Mouse (Mus musculus) liver, embryonic 12.5 days (tissue): ENCODE results near the gene Mn1. TPM values are rescaled to one million over a fixed set of nuclear protein-coding genes. Genes with fewer than 3 reads are reported as not detected.

Experiments used
- ATAC-seq: fragments of 200-750 bp; cut with Nextera tagmentation; 2 replicates; pipeline ENCODE4 v1.8.0; 2017; ENCODE audit warnings: moderate number of reproducible peaks, mild to moderate bottlenecking, moderate library complexity
- H3K27ac ChIP-seq: fragments of 300-500 bp; sonication (generic); 2 replicates; pipeline ENCODE4 v1.5.1; 2016; ENCODE audit warnings: mild to moderate bottlenecking
- H3K27me3 ChIP-seq: fragments of 300-500 bp; sonication (generic); replicated peaks from 2 replicates; pipeline ENCODE4 v1.6.1; 2016; ENCODE audit warnings: mild to moderate bottlenecking, moderate library complexity
- H3K36me3 ChIP-seq: fragments of 300-500 bp; sonication (generic); 2 replicates; pipeline ENCODE4 v1.6.1; 2016; ENCODE audit warnings: mild to moderate bottlenecking, moderate library complexity
- H3K4me1 ChIP-seq: fragments of 300-500 bp; sonication (generic); 2 replicates; pipeline ENCODE4 v1.6.1; 2016
- H3K4me2 ChIP-seq: fragments of 300-500 bp; sonication (generic); 2 replicates; pipeline ENCODE4 v1.6.1; 2016; ENCODE audit warnings: mild to moderate bottlenecking, moderate library complexity
- H3K4me3 ChIP-seq: fragments of 300-500 bp; sonication (generic); 2 replicates; pipeline ENCODE4 v1.5.1; 2016; ENCODE audit warnings: mild to moderate bottlenecking, moderate library complexity
- H3K9ac ChIP-seq: fragments of 300-500 bp; sonication (generic); 2 replicates; pipeline ENCODE4 v1.6.1; 2016; ENCODE audit warnings: mild to moderate bottlenecking, moderate library complexity
- H3K9me3 ChIP-seq: fragments of 300-500 bp; sonication (generic); replicated peaks from 2 replicates; pipeline ENCODE4 v1.6.1; 2016; ENCODE audit warnings: mild to moderate bottlenecking, moderate library complexity
- WGBS: fragments of 180-500 bp; shearing (Covaris S2); methylation state at CpG from one replicate; pipeline ENCODE4 v1.1.7; 2016; ENCODE audit not compliant: insufficient replicate concordance; 5-methylcytosine and 5-hydroxymethylcytosine counted together
- polyA plus RNA-seq: library from polyadenylated mRNA; unstranded; fragments of >200 nt; fragmentation: Nextera tagmentation; extraction: Ambion mirVana; gene quantifications from 2 replicates; pipeline ENCODE4 v1.2.1, GENCODE M21; 2016

The Mn1 gene
- polyA plus RNA-seq, 1 experiment from 2014 or later = 2.4 TPM

- peaks cover 22% of the 10 kb centered on the region for H3K4me1 ChIP-seq
- H3K27me3 ChIP-seq = 0 out of 2 replicates have a peak, but pooled peaks cover 6% of the 10 kb centered on the region
- H3K9ac ChIP-seq = no peak overlapping the region
- H3K4me2 ChIP-seq = no peak overlapping the region
- ATAC-seq = no peak
- 79% methylated on average over 3 of the region's 3 CpGs for WGBS
- no peaks in the 10 kb centered on the region for H3K36me3 ChIP-seq
- H3K4me3 ChIP-seq = no peak overlapping the region
- H3K27ac ChIP-seq = no peak overlapping the region
- H3K9me3 ChIP-seq = no peaks in the 10 kb centered on the region
Measured at GRCm38 (mm10) chr5:111438336-111438735, 21.2 kb downstream of the Mn1 start.

DNA sequence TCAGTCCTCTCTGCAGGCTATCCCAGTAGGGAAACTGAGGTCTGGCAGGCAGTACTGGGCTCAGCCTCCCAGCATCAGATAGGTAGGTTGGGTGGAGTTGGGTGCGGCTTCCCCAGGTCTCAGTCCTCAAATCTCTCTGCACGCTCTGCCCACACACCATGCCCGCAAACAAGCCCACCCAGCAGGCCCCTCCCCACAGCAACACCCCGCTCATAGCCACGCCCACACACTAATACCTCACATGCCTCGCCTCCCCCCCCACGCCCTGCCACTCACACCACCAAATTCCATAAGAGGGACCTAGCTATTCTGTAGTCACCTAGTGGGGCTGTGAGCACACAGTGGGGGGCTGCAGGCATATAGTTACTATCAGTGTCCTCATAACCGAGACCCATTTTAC, 21.7 kb downstream of the Mn1 start:
- 0 out of 2 replicates have a peak, but pooled peaks cover 6% of the 10 kb centered on the region for H3K27me3 ChIP-seq
- ATAC-seq = no peak
- 65% methylated on average over 8 of the region's 8 CpGs for WGBS
- H3K9me3 ChIP-seq = no peaks in the 10 kb centered on the region
- H3K36me3 ChIP-seq = no peaks in the 10 kb centered on the region
- no peak overlapping the region for H3K27ac ChIP-seq
- H3K4me3 ChIP-seq = no peak overlapping the region
- no peak overlapping the region for H3K9ac ChIP-seq
- no peak overlapping the region for H3K4me2 ChIP-seq
- peaks cover 19% of the 10 kb centered on the region for H3K4me1 ChIP-seq

- Histone ChIP-seq H3K36me3 (no peaks in the 10 kb centered on the region), H3K27ac (no peak overlapping the region), H3K9me3 (no peaks in the 10 kb centered on the region), H3K4me2 (no peak overlapping the region), H3K9ac (no peak overlapping the region), H3K4me3 (no peak overlapping the region), H3K4me1 (peaks cover 12% of the 10 kb centered on the region), H3K27me3 (0 out of 2 replicates have a peak, but pooled peaks cover 6% of the 10 kb centered on the region)
- no peak for ATAC-seq
- 17% methylated on average over 4 of the region's 4 CpGs for WGBS
Measured at GRCm38 (mm10) chr5:111440264-111440663, 23.1 kb downstream of the Mn1 start.

DNA sequence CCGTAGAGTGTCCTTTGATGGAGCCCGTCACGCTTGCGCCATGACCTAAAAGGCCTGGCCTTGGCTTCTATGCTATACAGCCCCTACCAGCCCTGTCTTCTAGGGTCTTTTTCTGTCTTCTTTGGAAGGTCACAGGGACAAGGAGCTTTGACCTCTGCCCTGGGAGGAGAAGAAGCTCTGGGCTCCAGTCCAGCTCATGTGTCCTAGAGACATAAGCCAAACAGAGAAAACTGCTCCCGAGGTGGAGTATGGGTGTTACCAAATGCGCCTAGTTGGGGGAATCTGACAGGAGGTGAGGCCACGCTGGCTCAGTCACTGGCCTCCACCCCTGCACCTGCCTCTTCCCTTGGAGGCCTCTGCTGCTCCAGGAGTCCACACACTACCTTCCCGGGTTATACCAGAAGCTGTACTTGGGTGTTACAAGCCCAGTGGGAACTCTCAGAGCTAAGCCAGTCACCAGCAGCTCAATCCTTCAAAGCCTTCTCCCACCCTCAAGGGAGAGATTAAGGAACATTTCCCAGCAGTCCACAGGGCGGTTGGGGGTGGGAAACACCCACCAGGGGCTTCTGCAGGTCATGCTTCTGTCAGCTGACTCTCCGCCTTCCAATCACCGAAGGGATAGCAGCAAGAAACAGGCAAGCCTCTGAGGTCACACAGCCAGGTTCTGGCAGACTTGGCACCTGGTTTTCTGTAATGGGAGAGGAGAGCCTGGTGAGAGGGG, 25.1 kb downstream of the Mn1 start:
- H3K27ac ChIP-seq = no peak overlapping the region
- H3K4me1 ChIP-seq = no peaks in the 10 kb centered on the region; the same call in 1 of the 2 replicates
- H3K4me2 ChIP-seq = no peak overlapping the region
- H3K27me3 ChIP-seq = 0 out of 2 replicates have a peak, but pooled peaks cover 6% of the 10 kb centered on the region
- no peak for ATAC-seq
- no peak overlapping the region for H3K9ac ChIP-seq
- no peaks in the 10 kb centered on the region for H3K9me3 ChIP-seq
- H3K4me3 ChIP-seq = no peak overlapping the region
- 73% methylated on average over 11 of the region's 11 CpGs for WGBS
- no peaks in the 10 kb centered on the region for H3K36me3 ChIP-seq

GRCm38 (mm10) chr5:111443636-111444035, 26.5 kb downstream of the Mn1 start:
- Histone ChIP-seq H3K4me1 (no peaks in the 10 kb centered on the region; the same call in 1 of the 2 replicates), H3K27me3 (0 out of 2 replicates have a peak, but pooled peaks cover 6% of the 10 kb centered on the region), H3K36me3 (no peaks in the 10 kb centered on the region), H3K4me2 (no peak overlapping the region), H3K27ac (no peak overlapping the region), H3K9me3 (no peaks in the 10 kb centered on the region), H3K4me3 (no peak overlapping the region), H3K9ac (no peak overlapping the region)
- WGBS = 73% methylated on average over 3 of the region's 3 CpGs
- ATAC-seq = no peak

- 70% methylated on average over 4 of the region's 4 CpGs for WGBS
- no peak for ATAC-seq
- H3K9me3 ChIP-seq = no peaks in the 10 kb centered on the region
- H3K4me2 ChIP-seq = no peak overlapping the region
- H3K27me3 ChIP-seq = 0 out of 2 replicates have a peak, but pooled peaks cover 6% of the 10 kb centered on the region
- peaks cover 2% of the 10 kb centered on the region for H3K4me1 ChIP-seq
- H3K9ac ChIP-seq = no peak overlapping the region
- no peak overlapping the region for H3K27ac ChIP-seq
- no peaks in the 10 kb centered on the region for H3K36me3 ChIP-seq
- H3K4me3 ChIP-seq = no peak overlapping the region
Measured at GRCm38 (mm10) chr5:111444361-111444760, 27.2 kb downstream of the Mn1 start.

DNA sequence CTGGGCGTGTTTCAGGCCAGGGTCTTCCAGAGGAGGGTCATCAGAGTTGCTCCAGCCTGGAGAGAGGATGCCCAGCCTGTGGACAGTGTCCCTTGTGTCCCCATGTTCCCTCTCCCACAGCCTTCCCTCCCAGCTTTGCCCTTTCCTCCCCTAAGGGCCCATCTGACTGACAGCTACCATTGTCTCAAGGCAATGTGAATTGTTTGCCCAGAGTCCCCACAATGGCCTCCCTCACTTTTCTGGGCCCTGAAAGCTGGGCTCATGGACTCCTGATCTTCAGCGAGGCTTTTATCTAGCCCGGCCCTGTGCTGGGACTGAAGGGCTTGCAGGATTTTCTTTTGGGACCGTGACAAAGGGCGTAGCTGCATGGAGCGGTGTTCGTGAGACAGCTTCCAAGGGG, 29.5 kb downstream of the Mn1 start:
- peaks cover 7% of the 10 kb centered on the region for H3K4me1 ChIP-seq
- H3K27ac ChIP-seq = no peak overlapping the region
- no peak overlapping the region for H3K9ac ChIP-seq
- H3K9me3 ChIP-seq = no peaks in the 10 kb centered on the region
- H3K4me3 ChIP-seq = no peak overlapping the region
- ATAC-seq = no peak
- peaks cover 16% of the 10 kb centered on the region for H3K27me3 ChIP-seq
- WGBS = 76% methylated on average over 7 of the region's 7 CpGs
- no peaks in the 10 kb centered on the region for H3K36me3 ChIP-seq
- H3K4me2 ChIP-seq = no peak overlapping the region

DNA sequence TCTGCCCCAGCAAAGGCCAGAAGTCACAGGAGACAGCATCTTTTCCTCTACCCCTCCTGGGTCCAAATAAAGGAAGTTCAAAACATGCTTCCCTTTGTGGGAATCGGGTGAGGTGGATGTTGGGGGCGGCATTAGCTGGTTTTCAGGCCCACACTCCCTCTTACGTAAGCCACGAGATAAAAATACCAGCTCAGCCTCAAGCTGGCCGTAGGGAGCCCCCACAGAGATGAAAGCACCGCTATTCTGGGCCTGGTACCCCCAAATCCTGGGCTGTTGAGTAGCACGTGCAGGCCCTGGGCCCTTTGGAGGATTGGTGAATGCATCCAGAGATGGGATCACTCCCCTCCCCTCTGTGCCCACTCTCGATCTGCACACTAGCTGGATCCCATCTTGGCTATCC, 32.5 kb downstream of the Mn1 start:
- H3K27me3 ChIP-seq = peaks cover 10% of the 10 kb centered on the region
- H3K4me3 ChIP-seq = no peak overlapping the region
- no peak overlapping the region for H3K4me2 ChIP-seq
- H3K36me3 ChIP-seq = no peaks in the 10 kb centered on the region
- 32% methylated on average over 8 of the region's 8 CpGs for WGBS
- H3K27ac ChIP-seq = no peak overlapping the region
- no peak for ATAC-seq
- H3K4me1 ChIP-seq = peaks cover 7% of the 10 kb centered on the region
- H3K9ac ChIP-seq = no peak overlapping the region
- H3K9me3 ChIP-seq = no peaks in the 10 kb centered on the region

GRCm38 (mm10) chr5:111454240-111454639, 37.1 kb downstream of the Mn1 start:
- Histone ChIP-seq H3K27me3 (peaks cover 10% of the 10 kb centered on the region), H3K4me1 (peaks cover 6% of the 10 kb centered on the region), H3K9ac (no peak overlapping the region), H3K36me3 (no peaks in the 10 kb centered on the region), H3K4me3 (no peak overlapping the region), H3K9me3 (no peaks in the 10 kb centered on the region), H3K4me2 (no peak overlapping the region), H3K27ac (no peak overlapping the region)
- WGBS = 72% methylated on average over 5 of the region's 5 CpGs
- no peak for ATAC-seq

GRCm38 (mm10) chr5:111454876-111455275, 37.7 kb downstream of the Mn1 start:
- H3K4me1 ChIP-seq = no peaks in the 10 kb centered on the region
- H3K4me3 ChIP-seq = no peak overlapping the region
- no peaks in the 10 kb centered on the region for H3K36me3 ChIP-seq
- H3K27ac ChIP-seq = no peak overlapping the region
- 71% methylated on average over 6 of the region's 6 CpGs for WGBS
- no peaks in the 10 kb centered on the region for H3K9me3 ChIP-seq
- no peak overlapping the region for H3K4me2 ChIP-seq
- ATAC-seq = no peak
- H3K9ac ChIP-seq = no peak overlapping the region
- peaks cover 10% of the 10 kb centered on the region for H3K27me3 ChIP-seq

DNA sequence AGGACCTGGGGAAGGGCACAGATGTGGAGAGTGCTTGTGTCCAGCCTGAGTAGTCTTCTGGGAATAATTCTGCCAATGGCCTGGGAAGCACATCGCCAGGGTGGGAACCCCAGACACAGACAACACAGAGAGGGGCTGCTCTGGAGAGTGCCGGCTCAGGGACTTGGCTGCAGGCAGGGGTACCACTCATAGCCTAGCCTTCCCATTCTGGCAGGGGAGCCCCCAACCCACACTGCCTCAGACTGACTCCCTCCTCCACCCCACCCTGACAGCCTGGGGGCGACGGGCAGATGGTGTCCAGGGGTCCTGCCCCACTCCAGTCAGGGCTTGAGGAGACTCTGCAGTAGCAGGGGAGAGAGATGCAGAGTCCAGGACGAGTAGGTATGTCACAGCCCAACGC, 41.5 kb downstream of the Mn1 start:
- WGBS = 69% methylated on average over 6 of the region's 6 CpGs
- no peak overlapping the region for H3K27ac ChIP-seq
- H3K9ac ChIP-seq = no peak overlapping the region

DNA sequence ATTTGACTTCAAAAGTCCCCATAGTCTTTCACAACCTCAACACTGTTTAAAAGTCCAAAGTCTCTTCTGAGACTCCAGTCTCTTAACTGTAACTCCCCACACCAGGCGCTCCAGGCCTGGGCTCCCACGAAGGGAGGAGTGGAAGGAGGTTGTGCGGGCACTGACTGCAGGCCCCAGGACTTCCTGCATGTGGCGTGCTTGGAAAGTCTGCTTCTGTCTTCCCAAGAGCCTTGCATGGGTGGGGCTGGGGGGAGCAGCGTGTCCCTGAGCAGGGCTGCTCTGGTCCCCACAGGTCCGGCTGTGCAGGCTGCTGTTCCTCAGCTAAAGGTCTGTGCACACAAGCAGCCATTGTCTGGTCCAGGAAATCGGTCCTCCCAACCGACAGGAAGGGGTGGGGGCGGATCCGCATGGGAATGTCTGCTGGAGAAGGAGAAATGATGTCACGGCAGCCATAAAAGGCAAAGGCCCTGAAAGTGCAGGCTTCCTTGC, 48.7 kb downstream of the Mn1 start:
- peak; percentile 25; the same call in 1 of the 2 replicates for ATAC-seq
- H3K4me3 ChIP-seq = no peak overlapping the region
- H3K4me2 ChIP-seq = no peak overlapping the region
- peaks cover 28% of the 10 kb centered on the region for H3K4me1 ChIP-seq
- H3K9ac ChIP-seq = no peak overlapping the region
- H3K9me3 ChIP-seq = no peaks in the 10 kb centered on the region
- H3K27me3 ChIP-seq = 0 out of 2 replicates have a peak, but pooled peaks cover 2% of the 10 kb centered on the region
- 0 out of 2 replicates have a peak overlapping the region, but pooled peaks have one; percentile 32 for H3K27ac ChIP-seq
- H3K36me3 ChIP-seq = no peaks in the 10 kb centered on the region
- WGBS = 39% methylated on average over 11 of the region's 11 CpGs

More for the DNA sequence above, 41.5 kb downstream of the Mn1 start:
- Histone ChIP-seq H3K27me3 (no peaks in the 10 kb centered on the region), H3K4me3 (no peak overlapping the region), H3K4me1 (no peaks in the 10 kb centered on the region; the same call in 1 of the 2 replicates), H3K9me3 (no peaks in the 10 kb centered on the region), H3K4me2 (no peak overlapping the region), H3K36me3 (no peaks in the 10 kb centered on the region)
- no peak for ATAC-seq
